Mouse (Mus musculus): ENCODE results near the gene Poln.

DNA sequence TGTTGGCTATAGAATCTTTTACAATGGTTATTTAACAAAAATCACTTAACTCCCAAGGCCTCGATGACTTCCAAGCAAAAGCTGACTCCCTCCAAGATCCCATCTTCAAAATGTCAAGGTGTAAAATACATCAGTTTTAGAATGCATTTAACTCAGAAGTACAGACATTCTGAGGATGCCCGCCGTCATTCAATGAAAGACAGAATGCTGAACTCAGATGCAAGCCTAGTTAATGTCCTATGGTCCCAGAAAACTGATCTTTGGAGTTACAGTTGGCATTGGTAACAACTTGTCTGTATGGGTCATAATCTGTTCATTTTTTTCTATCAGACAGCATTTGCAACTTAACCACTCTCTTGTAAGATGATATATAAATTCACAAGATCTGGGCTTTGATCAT, 706 bp upstream of the Poln start:
- TF ChIP-seq CTCF (IDR thresholded peaks at IDR 0.05; ENCODE audit: borderline replicate concordance, insufficient read depth, low read length) (no peak), POLR2A (IDR thresholded peaks at IDR 0.05; ENCODE audit: low read depth, low read length) (no peak)
